Mouse (Mus musculus): ENCODE measurements around the gene Szrd1. TPM values are rescaled to one million over a fixed set of nuclear protein-coding genes. Genes with fewer than 3 reads are reported as not detected.
A peak's percentile ranks its signal among the peaks of the same experiment; 100 is the strongest.

Szrd1 gene
- total RNA-seq, 2 experiments from 2014 or later, result 38.8 to 43.0 TPM

DNA sequence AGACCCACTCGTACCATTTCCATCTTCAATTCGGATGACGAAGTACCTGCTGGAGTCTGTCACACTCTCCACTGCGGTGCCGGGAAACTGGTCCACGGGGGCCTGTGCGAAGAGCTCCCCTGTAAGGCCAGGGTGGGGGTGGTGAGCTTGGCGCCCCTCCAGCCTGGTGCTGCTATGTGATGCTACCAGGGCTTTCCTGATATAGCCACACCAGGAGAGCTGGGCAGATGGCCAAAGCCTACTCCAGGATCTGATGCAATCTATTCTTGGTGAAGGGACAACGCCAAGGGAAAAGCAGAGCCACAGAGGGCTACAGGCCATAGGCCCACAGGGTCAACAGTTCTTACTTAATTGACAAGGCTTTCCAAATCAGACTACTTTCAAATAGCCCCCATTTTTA is 65.9 kb downstream of the Szrd1 start:
- no peak for ATAC-seq (replicated peaks; ENCODE audit: poor library complexity)

DNA sequence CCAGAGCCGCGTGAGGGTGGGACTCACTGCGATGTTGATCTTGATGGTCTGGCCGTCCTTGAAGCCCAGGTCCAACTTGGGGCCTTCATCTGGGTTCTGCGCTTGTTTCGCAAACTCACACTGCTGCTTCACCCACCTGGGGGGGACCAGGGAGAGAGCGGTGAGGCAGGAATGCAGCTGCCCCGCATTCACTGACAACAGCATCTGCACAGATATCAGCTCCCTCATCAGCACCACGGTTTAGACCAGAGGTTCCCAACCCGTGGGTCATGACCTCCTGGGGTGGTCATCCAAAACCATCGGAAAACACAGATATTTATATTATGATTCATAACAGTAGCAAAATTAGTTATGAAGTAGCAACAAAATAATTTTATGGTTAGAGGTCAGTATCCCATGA is 67.1 kb downstream of the Szrd1 start:
- ATAC-seq (replicated peaks; ENCODE audit: poor library complexity), result no peak

DNA sequence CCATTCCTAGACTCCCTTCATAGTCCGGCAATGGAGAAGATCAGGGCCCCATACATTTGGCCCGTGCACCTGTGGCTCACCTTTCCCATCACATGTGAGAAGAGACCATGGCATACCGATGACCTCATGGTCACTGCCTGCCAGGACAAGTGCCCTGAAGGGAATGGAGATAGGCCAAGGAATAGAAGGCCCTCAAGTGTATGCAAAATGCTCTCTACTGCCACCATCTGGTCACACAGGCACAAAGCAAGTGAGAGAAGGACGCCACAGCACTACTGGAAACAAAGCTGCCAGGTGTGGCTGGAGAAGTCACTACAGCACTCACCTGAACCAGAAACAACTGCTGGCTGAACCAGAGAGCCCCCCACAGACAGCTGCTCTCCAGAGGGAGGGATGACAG is 69.8 kb downstream of the Szrd1 start:
- ATAC-seq (replicated peaks; ENCODE audit: poor library complexity), result peak; percentile 47

DNA sequence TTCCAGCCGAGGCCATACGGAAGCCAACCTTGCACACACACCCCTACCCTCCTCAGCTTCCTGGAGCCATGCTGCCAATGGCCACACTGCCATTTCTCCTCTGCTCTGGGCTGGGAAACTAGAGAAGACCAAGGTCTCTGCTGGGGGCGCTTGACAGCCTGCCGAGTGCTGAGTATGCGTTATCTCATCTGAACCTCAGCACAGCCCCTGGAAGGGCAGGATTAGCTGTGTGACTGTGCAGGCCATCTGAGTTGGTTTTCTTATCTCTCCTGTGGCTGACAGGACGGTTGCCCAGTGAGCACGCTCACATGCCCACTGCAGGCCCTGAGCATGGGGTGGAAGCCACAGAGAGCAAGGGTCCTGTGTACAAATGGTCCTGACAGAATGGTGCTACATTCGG is 70.9 kb downstream of the Szrd1 start:
- peak; percentile 74 for ATAC-seq (replicated peaks; ENCODE audit: poor library complexity)

DNA sequence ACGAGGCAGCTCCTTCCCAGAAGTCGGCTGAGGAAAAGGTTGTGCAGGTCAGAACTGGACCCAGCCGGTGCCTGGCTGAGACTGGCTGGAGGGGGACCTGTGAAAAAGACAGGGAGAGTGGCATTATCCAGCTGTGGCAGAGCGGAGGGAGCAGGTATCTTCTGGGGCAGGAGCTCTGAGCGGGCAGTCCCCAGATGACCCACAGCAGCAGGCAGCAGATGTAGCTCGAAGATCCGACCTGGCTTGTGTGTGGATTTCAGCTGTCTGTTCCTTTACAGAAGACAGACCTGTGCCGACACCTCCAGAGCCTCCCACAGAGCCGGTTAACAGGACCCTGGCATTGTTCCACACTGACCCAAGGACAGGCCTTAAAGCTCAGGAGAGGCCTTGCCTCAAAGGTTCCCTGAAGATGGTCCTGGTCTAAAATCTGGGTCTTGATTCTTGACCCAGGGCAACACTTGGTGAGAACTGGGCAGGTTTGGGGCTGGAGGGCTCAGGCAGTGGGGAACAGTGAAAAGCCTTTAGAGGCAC is 72.0 kb downstream of the Szrd1 start:
- no peak for ATAC-seq (replicated peaks; ENCODE audit: poor library complexity)

DNA sequence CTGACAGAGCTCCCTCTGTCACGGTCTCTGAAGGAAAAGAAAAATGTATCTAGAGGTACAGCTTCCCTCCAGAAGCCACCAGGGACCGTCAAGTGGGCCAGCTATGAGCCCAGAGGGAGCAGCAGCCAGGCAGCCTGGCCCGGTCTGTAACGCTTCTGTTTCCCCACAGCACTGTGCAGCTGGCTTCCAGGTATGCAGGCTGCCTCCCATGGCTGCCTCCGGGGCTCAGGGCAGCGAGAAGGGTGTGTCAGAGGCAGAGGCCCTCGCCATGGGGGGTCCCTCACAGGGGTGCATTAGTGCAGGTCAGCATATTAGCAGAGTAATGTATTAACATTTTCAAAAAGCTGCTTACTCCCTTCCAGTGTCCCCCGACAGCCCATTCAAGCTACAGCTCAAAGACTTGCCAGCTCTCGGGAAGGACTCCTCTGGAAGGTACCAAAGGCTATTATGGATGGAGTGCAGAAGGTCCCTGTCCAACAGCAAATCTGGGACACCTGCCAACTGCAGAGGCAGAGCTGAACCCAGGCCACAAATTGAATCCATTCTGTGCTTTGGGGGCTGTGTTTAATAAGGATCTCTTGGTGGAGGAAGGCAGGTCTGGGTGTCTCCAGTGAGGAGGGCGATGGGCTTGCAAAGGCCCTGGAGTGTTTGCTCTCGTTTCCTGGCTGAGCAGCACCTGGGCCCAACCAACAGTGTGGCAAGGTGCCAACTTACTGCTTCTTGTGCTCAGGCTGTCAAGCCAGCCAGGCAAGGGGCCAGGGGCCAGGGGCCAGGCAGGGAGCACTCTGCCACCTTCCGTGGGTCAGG is 72.7 kb downstream of the Szrd1 start:
- ATAC-seq (replicated peaks; ENCODE audit: poor library complexity), result no peak

DNA sequence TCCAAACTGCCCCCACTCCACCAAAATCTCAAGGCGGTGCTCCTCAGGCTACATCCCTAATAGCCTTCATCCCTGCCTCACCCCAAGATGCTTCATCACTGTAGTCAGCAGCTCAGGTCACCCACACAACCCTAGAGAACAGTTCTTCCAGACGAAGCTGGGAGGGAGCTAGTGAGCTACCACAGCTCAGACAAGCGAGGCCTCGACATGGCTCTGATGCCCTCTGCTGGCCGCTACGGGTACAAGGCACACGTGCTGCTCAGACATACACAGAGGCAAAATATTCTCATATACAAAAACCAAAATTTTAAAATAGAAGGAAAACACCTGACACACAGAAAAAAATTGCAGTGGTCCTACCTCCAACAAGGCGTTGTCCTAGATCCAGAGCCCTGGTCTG is 74.5 kb downstream of the Szrd1 start:
- peak; percentile 56 for ATAC-seq (replicated peaks; ENCODE audit: poor library complexity)

DNA sequence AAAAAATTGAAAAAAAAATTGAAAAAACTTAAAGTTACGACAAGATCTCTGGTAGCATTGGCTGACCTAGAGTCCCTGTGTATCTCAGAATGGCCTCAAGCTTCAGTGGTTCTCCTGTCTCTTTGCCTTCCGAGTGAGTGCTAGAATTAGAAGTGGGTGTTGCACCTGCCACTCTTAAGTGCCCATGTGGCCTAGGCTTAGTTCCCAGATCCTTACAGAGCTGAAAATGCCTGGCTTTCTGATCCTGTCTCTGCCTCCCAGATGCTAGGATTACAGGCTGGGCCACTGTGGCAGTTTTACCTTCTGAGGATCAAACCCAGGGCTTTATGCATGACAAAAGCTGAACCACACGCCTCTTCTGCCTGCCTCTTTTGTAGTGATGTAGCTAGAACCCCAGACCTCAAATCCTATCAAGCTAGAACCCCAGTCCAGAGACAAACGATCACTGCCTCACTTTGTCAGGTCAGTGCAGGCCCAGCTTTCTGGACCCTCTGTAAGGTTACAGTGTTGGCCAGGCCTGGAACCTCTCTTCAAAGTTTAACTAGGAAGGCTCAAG is 75.4 kb downstream of the Szrd1 start:
- ATAC-seq (replicated peaks; ENCODE audit: poor library complexity), result no peak

Other genes starting within 250 kb of the Szrd1 start
- gene Padi2, start 233.4 kb downstream of the Szrd1 start, total RNA-seq (2015), result 5.5 and 5.7 TPM in 2 replicates
- gene Padi2, start 233.4 kb downstream of the Szrd1 start, total RNA-seq (2017), result 4.8 and 5.0 TPM in 2 replicates
- gene Sdhb, start 178.6 kb downstream of the Szrd1 start, total RNA-seq (2015), result 160 and 167 TPM in 2 replicates
- 91.4 and 129 TPM in 2 replicates for gene Sdhb, start 178.6 kb downstream of the Szrd1 start, total RNA-seq (2017)
- 9.0 and 13.1 TPM in 2 replicates for gene Atp13a2, start 152.9 kb downstream of the Szrd1 start, total RNA-seq (2015)
- 19.2 and 23.4 TPM in 2 replicates for gene Atp13a2, start 152.9 kb downstream of the Szrd1 start, total RNA-seq (2017)
- gene Mfap2, start 129.4 kb downstream of the Szrd1 start, total RNA-seq (2015), result not detected in 2 replicates
- not detected in 2 replicates for gene Mfap2, start 129.4 kb downstream of the Szrd1 start, total RNA-seq (2017)
- gene Crocc, start 79.2 kb downstream of the Szrd1 start, total RNA-seq (2015), result 1.1 and 3.3 TPM in 2 replicates
- gene Crocc, start 79.2 kb downstream of the Szrd1 start, total RNA-seq (2017), result 5.8 and 6.0 TPM in 2 replicates
- 33.5 and 37.1 TPM in 2 replicates for gene Necap2, start 61.4 kb downstream of the Szrd1 start, total RNA-seq (2015)
- 50.4 and 64.3 TPM in 2 replicates for gene Necap2, start 61.4 kb downstream of the Szrd1 start, total RNA-seq (2017)
- gene Spata21, start 51.4 kb downstream of the Szrd1 start, total RNA-seq (2015), result not detected in 2 replicates
- gene Spata21, start 51.4 kb downstream of the Szrd1 start, total RNA-seq (2017), result not detected in 2 replicates
- gene Fbxo42, start 8.1 kb upstream of the Szrd1 start, total RNA-seq (2015), result 15.4 and 16.4 TPM in 2 replicates
- gene Fbxo42, start 8.1 kb upstream of the Szrd1 start, total RNA-seq (2017), result 10.5 and 11.4 TPM in 2 replicates
- 0.73 and 1.4 TPM in 2 replicates for gene Rsg1, start 74.2 kb upstream of the Szrd1 start, total RNA-seq (2015)
- 1.8 and 3.5 TPM in 2 replicates for gene Rsg1, start 74.2 kb upstream of the Szrd1 start, total RNA-seq (2017)
- not detected in 2 replicates for gene Arhgef19, start 99.7 kb upstream of the Szrd1 start, total RNA-seq (2015)
- not detected in 2 replicates for gene Arhgef19, start 99.7 kb upstream of the Szrd1 start, total RNA-seq (2017)
- 0.46 and 0.49 TPM in 2 replicates for gene Epha2, start 161.5 kb upstream of the Szrd1 start, total RNA-seq (2015)
- 0.14 and 0.50 TPM in 2 replicates for gene Epha2, start 161.5 kb upstream of the Szrd1 start, total RNA-seq (2017)
- not detected in 2 replicates for gene Fam131c, start 228.4 kb upstream of the Szrd1 start, total RNA-seq (2015)
- gene Fam131c, start 228.4 kb upstream of the Szrd1 start, total RNA-seq (2017), result not detected in 2 replicates

All from megakaryocyte progenitor cell, adult 5-6 weeks (primary cell).